Mouse (Mus musculus) lung, postnatal 4 days (tissue): Measurements from ENCODE around the gene Shc3.
A peak's percentile ranks its signal among the peaks of the same experiment; 100 is the strongest.

Experiments
- DNase-seq, 2 experiments: peaks; one replicate each; pipeline ENCODE4 v3.0.0; 2021

The Shc3 gene

DNA sequence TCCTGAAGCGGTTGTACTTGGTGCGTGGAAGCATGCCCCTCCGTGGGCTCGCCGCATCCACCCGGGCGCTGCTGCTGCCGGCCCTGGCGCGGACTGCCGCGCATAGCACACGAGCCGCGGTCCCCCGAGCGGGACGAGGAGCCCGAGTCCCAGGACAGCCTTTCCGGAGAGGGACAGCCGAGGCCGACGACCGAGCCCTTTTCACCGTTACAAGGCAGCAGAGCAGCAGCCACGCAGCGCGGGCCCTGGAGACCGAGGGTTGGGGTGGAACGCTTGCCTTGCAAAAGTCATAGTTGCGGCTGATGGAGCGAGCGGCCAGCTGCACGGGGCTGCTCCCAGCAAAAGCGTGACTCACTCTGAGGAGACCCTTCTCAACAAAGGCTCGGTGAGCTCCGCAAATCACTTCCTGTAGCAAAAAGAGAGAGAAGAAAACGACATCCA, 1.8 kb downstream of the Shc3 start:
- peak; percentile 22 to 27 for DNase-seq

DNA sequence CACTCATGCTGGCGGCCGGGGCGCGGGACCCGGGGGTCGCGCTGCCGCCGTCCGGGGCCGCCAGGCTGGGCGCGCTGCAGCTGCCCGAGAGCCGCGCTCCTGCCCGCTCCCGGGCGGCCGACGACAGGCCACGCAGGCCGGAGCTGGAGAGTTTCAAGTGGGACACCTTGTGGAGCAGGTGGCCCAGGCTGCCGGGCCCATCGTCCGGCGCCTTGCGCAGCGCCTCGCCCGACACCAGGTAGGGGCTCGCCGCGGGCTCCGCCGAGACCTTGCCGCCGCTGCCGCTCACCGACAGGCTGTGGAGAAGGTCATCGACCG, 2.2 kb downstream of the Shc3 start:
- no peak for DNase-seq

DNA sequence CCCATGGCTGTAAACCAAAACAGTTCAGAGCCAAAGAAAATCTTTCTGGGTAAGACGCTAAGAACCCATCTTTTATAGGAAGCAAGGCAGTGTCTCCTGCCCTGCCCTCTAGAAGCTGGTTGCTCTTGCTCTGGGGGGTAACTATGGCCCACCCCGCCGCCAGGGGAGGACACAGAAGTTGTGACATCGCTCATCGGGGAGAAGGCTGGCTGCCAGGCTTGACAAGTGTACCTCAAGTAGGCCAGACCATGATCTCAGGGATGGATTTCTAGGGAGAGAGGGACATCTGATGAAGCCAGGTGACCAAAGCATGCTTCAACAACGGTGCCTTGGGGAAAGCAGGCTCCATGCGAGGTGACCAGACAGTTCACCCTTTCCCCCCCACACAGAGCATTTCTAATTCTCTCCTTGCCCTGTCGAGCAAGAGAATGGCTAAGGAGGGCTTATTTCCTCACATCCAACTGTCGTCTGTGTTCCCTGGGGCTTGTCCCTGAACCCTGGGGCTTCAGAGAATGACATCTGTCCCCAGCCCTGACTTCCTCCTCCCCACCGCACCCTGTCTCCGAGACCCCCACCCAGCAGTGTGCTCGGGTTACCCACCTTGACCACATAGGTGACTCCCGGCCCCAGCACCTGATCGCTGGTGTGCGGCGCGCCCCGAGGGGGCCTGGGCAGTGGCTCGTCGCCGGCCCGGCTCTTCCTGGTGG, 2.7 kb downstream of the Shc3 start:
- no peak for DNase-seq

DNA sequence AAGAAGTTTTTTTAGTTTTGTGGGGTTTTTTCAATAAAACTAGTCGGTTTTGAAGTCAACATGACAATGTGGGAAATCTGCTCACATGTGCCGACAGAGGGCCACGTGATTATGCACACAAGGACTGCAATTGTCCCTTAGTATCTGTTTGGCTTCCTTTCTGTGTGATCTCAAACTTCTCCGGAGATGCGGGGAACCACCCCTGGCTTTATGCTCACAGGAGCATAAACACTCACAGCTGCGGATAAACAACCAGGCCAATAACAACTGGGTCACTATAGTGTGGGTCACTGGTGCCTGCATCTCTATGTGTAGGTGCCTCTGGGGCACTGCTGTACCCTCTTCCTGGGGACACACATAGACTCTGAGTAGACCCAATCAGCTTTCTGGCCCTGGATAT, 4.5 kb downstream of the Shc3 start:
- no peak for DNase-seq

DNA sequence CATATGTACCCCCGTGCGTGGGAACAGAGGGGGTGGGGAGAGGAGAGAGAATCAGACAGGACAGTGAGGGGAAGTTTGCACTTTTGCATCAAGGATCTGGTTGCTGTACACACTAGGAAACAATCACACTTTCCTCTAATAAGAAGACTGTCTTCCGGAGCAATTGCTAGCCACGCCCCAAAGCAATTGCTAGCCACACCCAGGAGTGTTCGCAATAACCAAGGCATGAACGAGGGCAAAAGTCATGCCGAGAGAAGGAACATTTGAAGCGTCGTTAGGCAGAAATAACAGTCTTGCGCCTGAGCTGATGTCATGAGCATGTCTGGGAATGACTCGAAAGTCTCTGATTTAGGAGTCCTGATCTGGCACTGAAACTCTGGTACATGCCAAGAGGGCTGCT, 15.9 kb downstream of the Shc3 start:
- no peak for DNase-seq

DNA sequence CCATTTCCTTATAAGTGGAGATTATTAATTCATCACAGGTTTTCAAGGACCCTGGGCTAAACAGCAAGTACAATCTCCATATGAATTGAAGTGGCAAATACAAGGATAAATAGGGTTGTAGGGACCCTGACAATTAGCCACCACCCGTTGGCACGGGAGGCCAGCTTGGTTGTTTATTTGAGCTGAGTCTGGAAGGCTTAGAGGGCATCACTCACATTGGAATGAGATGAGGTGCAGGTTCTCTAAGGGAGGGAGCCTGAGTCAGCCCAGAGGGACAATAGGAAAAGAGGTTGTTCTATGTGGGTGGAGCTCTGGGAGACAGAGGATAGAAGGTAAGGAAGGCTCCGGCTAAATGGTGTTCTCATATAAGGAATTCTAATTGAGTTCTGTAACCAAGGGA, 17.0 kb downstream of the Shc3 start:
- no peak for DNase-seq

DNA sequence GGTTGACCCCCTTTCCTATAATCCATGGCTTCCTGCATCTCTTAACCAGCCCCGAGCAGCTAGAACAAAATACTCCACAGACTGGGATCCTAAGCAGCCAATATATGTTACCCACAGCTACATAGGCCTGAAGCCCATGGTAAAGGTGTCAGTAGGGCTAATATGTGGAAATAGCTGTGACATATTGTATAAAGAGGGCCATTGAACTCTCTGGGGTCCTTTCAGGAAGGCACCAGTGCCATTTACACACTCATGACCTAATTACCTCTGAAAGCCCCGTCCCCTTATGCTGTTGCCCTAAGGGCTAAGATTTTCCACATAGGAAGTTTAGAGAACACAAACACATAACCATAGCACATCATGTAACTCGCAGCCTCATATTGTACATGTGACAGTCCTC, 17.4 kb downstream of the Shc3 start:
- no peak for DNase-seq

DNA sequence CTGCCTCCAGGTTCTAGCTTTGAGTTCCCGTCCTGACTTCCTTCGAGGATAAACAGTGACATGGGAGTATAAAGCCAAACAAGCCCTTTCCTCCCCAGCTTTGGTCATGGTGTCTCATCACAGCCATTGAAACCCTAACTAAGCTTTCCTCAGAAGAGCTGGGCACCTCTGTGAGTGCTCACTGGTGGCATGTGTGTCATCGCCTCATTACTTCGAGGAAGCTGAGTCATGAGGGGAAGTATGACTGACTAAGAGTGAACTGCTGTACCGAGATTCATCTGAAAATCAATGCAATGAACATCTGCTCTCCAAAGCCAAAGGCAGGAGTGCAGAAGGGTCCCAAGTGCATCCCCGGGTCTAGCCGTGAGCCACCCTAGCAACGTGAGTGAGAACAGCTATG, 29.4 kb downstream of the Shc3 start:
- no peak for DNase-seq

DNA sequence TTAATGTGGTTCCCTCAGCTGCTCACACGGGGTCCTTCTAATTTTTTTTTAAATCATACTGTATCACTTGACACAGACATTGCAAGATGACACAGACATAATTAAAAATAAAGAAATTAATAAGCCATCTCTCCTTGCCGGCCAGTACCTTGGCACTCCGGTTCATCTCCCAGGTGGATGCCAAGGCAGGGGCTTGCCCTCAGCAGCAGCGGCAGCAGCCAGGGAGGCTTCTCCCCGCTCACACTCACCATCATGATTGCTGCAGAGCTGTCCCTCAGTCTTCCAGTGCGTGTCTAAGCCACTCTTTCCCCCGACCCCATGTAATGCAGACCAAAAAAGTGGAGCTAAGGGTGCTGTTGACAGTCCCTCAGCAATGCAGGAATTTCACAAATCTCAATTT, 33.9 kb downstream of the Shc3 start:
- no peak for DNase-seq

DNA sequence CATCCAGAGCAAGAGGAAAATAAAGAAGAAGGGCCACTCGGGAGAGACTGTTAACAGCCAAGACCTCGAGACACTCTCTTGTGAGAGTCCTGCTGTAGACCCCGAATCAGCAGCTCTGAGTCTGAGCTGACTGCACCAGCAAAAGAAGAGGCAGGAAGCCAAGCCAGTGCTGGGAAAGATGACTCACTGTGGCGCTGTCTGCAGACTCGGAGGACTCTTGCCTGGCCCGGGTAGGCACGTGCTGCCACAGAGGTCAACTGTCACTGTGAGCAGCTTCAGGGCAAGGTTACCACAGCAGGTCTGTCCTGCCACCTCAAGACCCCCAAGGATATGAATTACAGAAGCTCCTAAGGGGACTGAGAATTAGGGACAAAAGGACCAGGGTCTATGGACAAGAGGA, 42.7 kb downstream of the Shc3 start:
- DNase-seq: peak; percentile 7 to 24

DNA sequence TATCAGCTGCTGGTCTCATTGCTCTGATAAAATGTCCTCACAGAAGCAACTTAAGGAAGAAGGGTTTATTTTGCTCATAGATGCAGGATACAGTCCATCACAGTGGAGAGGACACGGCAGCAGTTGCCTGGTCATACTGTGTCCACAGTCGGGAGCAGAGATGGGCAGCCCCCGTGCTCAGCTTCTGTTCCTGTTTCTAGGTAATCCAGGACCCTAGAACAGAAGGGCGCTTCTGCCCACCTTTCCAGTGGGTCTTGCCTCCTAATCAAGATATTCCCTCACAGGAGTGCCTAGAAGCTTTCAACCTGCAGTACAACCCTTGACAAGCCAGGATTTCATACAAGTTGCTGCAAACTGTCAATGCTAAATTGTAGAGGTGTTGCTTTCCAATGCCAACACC, 44.9 kb downstream of the Shc3 start:
- DNase-seq: no peak

DNA sequence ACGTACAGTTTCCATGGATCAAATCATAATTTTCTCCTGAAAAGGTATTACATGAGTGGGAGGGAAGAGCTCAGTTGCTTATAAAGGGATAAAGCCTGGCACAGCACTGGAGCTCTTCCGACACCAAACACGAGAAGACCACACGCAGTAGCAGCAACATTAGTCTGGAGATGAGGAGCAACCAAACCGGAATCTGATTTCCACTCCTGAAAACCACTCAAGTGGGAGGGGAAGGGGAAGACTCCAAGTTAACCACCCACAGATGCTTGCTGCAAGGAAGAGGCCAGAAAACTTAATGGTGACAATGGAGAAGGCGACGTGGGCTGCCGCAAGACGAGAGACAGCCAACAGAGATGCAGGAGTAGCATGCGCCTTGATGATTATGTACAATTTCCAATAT, 45.9 kb downstream of the Shc3 start:
- no peak for DNase-seq

DNA sequence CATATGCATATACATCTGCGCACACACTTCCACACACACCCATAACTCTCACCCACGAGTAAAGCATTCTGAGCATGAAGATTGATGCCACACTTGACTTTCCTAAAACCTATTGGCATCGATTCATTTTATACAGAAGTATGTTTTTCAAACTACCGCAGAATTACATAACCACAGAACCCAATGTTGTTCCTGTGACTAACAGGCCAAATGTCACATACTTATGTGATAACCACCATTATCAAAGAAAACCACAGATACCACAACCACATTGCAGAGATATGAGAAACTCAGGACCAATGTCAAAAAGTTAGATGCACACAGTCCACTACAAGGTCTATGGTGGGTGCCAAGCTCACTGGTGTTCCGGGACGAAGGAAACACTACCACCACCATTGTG, 50.3 kb downstream of the Shc3 start:
- DNase-seq: no peak

DNA sequence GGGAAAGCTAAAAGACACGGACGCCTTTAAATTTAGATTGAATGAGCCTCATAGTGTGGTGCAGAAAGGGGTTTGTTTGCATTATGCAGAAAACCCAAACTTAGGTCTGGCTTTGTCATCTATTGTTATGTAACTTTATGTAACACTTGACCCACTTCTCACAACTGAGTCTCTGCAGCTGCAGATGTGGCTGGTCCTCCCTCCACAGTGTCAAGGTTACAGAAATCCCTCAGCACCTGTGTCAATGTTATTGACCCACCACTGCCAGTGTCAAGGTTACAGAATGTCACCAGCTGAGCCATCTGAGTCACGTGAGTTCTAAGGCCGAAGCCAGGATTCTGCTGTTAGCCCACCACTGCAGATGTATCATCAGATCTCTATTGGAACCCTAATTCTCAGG, 51.3 kb downstream of the Shc3 start:
- no peak for DNase-seq

DNA sequence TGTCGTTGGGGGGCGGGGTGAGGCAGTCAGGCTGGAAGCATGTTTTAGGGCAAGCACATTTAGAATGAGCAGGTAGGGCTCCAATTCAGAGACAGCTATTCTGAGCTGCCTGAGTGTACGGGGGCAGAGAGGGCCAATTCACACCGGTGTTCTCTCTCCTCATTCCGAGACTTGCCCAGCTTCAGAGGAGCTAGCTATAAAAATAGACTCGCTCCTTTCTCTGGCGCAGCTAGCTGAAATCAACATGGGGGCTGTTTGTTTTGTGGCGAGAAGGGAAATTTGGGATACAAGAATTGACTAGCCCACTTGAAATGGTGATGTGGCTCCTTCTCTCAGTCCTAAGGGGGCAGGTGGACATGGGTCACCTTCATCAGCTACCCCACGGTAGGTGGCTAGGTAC, 60.4 kb downstream of the Shc3 start:
- no peak for DNase-seq

DNA sequence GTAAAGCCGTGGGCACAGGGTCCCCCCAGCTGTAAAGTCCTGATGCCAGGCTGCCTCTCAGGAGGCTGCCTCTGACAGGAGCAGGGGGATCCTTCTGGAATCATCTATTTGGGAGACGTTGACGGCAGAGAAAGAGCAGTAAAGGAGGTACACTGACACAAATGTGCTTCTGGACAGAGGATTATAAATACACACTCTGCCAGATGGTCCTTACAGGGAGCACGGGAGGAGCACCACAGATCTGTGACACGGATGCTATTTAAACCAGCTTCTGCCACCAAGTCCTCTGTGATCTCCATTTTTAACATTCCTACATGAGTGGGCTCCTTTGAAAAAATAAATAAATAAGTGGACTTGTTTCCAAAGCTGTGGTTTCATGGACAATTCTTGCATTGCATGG, 63.5 kb downstream of the Shc3 start:
- DNase-seq: no peak

DNA sequence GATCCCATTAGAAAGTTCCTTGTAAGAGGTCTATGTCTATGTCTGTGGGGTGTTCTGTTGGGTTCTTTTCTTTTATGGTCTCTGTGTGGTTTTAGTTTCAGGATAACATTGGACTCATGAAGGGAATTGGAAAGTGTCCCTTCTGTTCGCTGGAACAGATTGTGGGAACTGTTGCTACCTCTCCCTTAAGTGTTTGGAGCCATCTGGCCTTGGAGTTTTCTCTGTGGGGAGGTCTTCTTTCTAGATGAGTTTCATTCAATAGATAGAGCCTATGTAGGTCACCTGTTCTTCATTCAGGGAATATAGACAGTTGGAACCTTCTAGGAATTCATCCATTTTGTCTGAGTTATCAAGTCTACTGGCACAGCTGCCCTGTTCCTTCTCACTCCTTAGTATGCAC, 69.5 kb downstream of the Shc3 start:
- DNase-seq: no peak

DNA sequence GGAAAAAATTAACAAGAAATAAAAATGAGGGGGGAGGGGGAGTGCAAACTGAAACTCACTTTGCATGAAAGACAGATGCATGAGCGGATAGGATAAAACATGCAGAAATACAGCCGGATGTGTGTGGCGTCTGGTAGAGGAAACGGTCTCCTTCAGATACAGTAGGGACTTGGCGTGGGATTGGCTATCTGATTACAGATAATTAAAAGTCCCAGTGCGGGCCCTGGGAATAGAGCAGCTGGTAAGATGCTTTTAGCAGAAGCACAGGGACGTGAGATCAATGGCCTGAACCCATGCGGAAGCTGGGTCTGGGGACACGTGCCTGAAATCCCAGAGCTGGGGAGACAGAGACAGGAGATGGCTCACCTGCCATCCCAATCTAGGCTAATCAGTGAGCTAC, 75.5 kb downstream of the Shc3 start:
- no peak for DNase-seq

DNA sequence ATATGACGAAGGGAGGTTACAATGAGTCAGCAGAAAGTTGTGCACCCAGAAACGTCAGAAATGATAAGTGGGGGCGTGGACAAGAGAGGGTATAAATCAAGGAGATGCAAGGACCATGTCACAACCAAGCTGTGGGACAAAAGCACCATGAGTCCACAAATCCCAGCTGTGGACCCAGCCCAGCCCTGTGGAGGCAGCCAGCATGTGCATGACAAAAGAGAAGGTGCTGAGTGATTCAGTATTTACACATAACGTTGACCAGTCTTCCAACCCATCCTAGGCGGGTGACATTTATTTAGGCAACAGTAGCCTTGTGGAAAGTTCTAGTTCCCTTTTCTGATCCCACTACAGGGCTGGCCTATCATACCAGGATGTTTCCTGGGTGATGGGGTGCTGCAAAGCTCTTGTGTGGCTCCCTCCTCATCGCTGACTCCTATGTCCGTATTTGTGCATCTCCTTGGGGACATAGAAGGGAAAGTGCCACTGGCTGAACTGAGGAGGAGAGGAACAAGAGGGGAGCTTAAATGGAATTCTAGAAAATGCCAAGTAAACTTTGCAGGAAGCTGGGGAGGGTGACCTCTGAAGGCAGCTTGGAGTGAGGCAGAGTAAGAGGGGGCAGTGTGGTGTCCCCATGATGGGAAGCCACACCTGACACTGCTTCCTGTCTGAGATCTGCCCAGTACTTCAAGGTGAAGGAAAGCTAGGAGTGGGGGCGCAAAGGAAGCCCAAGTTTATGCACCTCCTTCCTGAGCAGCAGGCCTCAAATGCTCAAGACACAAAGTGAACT, 77.4 kb downstream of the Shc3 start:
- no peak for DNase-seq

DNA sequence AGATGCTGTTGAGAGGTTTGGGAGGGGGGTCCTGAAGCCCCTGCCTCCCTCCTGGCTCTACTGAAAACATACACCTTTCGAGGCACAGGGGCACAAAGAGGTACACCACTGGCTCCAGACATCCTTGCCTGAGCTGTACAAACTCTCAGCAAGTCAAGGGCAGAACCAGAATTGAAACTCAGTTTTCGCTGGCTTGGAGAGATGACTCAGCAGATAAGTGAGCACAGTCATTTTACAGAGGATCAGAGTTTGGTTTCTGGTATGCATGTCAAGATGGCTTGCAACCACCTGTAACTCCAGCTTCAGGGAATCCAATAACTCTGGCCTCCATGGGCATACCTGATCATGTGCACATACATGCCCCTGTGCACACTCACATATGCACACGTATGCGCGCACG, 79.0 kb downstream of the Shc3 start:
- DNase-seq: no peak

DNA sequence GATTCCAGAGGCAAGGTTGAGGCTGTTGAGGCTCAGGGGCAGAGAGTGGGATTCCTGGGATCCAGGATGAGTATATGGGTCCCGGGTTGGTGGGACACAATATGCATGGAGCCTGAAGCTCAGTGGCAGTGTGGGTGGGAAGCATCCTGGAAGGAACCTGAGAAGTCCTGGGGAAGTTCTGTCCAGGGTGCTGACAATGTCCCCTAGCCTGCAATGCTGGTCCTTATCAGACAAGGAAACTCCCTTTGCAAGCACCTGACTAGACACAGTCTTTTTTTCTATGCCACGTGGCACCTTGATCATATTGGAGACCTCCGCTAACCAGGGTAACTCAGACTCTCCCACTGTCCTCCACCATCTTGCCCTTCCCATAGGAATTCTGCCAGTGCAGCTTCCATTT, 80.3 kb downstream of the Shc3 start:
- DNase-seq: no peak

DNA sequence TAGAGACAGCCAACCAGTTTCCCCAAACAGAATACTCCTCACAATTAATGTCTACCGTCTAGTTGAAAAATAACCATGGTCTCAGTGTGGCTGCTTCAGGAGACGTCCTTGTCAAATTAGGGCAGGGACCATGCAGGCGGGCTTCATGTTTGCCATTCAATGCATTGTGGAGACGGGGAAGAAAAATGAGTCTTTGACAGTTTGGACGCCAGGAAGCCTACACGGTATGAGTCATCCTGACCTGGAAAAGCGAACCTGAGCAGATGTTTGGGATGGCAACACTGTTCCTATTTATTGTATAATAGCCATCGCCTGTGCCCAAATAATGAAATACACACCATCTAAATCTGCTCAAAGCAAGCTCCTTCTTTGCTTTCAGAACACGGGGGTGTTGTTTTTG, 83.9 kb downstream of the Shc3 start:
- DNase-seq: no peak

DNA sequence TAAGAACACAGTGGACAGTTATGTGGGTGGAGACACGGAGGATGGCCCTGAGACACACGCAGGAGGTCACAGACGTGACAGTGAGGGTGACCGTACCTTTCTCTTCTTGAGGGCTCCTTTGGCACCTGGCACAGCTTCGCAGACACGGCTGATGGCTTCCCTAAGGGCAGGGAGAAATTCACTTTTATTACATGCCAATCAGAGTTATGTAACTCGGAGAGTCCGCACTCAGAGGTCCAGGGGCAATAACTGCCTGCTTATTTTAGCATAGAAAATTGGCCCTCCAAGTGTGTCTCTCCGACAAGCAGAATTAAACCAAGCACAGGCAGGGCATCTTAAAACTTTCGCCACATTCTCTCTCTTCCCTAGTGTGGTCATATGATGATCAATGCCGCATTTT, 86.4 kb downstream of the Shc3 start:
- DNase-seq: no peak

DNA sequence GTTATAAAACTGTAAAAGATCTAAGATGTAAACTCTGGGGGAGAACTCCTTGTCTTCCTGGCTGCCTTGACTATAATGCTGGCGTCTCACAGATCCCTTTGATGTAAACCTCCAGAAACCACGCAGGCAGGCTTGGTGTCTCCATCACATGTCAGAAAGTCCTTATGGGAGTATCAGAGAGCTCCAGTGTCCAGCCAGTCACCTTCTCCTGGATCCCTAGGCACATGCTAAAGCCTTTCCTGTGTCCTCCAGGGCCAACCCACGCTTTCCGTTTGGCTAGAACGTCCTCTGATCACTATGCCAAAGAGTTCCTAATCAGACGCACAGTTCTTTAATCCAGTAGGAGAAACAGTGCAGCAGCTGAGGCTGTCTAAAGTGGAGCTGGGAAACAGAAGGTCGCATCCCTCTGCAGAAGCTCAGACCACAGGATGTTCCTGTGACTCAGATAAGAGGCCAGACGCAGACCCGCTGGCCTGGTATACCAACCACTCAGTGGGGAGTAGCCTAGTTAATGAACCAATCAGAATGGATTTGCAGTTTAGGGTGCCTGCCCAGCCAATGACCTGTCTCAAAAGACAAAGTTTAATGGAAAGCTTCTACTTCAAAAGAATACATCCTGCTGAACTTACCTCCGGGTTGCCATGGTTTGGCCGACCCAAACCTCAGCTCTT, 88.7 kb downstream of the Shc3 start:
- DNase-seq: no peak
